Mouse (Mus musculus) adrenal gland, adult (tissue): ENCODE results near the gene Csrp2.

Source experiments
- DNase-seq, 2 experiments: peaks; one replicate each; pipeline ENCODE4 v3.0.0; 2022 to 2023; ENCODE audit warnings: low spot score in 1 of 2; ENCODE audit not compliant: inconsistent age in 2 of 2

The Csrp2 gene

DNA sequence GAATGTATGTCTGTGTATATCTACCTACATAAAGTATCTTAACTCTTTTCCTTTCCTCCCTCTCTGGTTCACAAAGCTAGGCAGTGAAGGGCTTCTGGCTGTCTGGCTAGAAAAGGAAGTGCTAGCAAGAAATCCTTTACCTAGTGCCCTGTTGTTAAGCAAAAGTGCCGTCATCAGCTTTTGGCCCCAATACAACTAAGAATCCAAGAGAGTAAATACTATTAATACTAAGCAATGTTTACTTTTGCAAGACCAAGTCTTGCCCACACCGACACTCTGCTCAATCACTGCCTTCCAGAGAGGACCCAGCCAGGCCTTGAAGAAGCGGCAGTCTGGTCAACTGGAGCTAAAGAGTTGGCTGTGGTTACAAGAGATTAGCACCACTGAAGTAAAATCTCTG, 51.5 kb downstream of the Csrp2 start:
- DNase-seq = no peak

DNA sequence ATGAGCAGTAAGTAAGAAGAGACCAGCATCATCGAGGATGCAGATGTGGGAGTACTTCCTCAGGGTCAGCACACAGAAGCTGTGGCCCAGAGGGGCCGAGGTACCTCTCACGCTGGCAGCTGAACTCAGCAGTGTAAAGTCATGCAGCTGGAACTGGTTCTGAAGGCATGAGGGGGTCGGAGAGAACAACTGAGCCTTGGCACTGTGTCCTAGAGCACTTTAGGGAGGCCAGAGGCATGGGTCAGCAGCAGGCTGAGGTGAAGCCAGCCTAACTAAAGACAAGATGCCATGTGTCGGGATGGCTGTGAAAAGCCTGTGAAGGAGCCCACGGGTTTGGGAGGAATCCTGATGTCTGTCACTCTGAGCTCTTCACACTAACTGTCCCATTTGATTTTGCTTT, 51.9 kb downstream of the Csrp2 start:
- DNase-seq = no peak

DNA sequence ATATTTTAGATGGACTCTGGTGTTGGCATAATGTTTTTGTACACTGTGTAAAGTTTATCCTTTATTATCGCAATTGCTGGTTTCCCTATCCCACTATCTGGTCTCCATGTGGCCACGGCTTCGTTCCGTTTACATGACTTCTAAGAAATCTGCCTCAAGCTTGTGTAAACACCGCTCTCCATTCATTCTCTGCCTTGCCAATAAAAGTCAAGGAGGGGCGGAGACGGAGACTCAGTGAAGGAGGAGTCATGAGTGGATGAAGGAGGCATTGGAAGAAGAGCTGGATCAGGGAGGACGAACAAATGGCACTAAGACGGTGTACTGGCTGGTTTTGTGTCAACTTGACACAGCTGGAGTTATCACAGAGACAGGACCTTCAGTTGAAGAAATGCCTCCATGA, 52.4 kb downstream of the Csrp2 start:
- no peak for DNase-seq

DNA sequence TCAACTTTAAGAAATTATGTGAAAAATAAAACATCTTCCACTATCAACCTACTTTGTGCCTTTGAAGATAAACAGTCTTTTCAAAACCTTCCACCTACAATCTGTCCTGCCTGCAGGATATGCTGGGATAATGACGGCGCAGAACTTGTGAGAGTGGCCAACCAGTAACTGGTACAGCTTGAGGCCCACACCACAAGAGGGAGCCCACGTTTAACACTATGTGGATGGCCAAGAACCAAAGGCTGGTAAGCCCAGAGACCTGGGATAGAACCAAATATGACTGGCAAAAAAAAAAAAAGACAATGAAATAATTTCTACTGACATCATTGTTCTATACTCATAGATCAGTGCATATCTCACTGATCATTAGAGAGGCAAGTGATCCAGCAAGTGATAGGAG, 54.9 kb downstream of the Csrp2 start:
- peak; percentile 31 to 67 for DNase-seq

DNA sequence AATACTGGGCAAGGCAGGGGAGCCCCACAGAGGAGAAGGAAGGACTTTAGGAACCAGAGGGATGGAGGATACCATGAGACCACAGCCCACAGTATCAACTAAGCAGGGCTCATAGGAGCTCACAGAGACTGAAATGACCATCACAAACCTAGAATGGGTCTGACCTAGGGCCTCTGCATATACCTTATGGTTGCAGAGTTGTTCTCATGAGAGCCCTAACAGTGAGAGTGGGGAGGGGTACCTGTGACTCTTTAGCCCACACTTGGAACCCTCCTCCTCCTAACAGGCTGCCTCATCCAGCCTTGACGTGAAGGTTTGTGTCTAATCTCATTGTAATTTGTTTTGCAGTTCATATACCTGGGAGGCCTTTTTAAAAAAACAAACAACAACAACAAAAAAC, 55.3 kb downstream of the Csrp2 start:
- DNase-seq = no peak

DNA sequence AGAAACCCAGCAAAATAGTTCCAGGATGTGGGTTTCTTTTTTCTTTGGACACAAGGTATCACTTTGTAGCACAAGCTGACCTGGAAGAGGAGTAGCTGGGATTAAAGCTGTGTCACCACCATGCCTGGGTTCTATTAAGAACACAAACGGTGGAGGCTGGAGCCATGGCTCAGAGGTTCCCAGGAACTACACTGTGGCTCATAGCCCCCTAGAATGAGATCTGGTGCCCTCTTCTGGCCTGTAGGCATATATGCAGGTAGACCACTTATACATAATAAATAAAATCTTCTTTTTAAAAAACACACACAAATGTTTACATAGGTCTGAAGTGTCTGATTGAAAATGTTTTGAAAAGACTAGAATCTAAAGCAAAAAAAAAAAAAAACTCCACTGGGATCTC, 56.5 kb downstream of the Csrp2 start:
- peak; percentile 28 to 71 for DNase-seq

DNA sequence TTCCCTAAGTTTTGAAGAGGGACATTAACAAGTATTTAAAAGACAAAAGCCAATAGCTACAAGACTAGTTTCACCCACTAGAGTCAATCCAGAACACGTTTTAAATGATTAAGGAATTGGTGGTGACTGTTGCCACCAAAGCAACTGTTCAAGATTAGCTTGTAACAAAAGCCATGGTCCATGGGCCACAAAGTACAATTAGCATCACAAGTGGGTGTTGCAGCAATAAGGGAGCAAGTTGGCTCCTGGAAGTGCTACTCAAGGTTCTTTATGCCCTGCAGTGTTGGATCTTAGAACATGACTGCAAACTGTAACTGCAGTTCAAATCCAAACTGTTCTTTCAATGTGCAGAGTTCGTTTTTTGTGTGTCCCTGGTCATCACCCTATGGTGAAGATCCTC, 57.8 kb downstream of the Csrp2 start:
- DNase-seq = no peak

DNA sequence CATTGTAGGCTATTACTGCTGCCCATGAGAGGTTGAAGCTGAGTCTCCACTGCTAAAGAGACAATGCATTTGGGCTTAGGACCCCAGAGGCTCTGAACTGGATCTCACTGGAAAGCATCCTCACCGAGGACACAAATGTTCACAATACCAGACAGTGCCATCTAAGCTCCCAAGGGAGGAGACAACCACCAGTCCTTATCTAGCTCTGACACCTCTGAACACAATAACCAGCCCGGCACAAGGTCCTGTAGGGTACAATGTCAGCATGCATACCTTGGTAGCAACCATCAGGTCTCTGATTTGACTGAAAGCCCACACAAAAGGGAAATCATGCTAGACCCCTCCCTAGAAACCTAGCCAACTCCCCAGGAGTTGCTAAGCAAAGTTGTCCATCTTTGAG, 59.8 kb downstream of the Csrp2 start:
- DNase-seq = no peak

DNA sequence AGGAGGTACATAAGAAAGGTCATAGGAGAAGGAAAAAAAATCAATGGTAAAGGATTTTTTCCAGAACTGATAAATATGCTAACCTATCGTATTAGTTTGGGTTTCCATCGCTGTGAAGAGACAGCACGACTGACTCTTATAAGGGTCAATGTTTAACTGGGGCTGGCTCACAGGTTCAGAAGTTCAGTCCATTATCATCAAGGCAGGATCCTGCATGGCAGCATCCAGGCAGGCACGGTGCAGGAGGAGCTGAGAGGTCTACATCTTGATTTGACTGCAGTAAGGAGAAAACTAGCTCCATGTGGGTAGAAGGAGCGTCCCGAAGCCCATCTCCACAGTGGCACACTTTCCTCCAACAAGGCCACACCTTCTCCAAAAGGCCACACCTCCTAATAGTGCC, 60.9 kb downstream of the Csrp2 start:
- DNase-seq = no peak

DNA sequence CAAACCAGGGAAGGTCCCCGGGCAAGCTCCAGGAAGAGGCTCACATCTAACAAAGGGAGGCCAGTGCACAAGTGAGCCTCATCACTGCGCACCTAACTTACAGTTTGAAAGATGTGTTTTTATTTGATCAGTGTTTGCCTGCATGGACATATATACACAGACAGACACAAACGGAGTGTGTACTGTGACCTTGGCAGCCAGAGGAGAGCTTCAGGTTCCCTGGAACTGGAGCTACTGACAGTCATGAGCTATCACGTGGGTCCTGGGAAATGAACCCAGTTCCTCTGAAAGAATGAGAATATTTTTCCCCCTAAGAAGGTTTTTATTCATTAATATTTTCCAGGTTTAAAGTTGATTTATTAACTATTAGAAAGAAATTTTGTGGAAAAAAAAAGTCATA, 63.2 kb downstream of the Csrp2 start:
- no peak for DNase-seq

DNA sequence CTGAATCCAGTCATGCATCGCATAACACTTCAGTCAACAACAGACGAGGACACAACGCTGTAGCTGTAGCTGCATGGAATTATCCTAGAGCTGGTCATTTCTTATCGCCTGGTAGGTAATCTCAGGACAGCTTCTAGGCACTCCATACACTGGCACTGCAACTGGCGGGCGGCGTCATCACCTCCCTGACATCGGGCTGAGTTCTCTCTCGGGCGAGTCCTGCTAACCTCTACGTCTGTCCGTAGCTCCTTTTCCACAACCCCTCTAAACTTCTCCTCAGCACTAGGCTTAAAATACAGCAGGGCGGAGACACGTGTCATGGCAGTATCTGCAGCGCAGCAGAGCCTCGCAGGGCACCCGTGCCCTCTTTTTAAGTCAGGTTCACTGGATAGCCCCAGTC, 67.1 kb downstream of the Csrp2 start:
- DNase-seq = no peak
